Mouse (Mus musculus) cortical plate, adult 2 months (tissue): ENCODE data around the gene Tff3. TPM values are rescaled to one million over a fixed set of nuclear protein-coding genes. Genes with fewer than 3 reads are reported as not detected.
A peak's percentile ranks its signal among the peaks of the same experiment; 100 is the strongest.

Experiments used
- H3K27ac ChIP-seq: fragments of 200-500 bp; 2 replicates; pipeline ENCODE4 v1.5.1; 2012; ENCODE audit warnings: low read length, control low read depth, inconsistent platforms; ENCODE audit not compliant: insufficient read depth
- H3K4me1 ChIP-seq: fragments of 200-500 bp; 2 replicates; pipeline ENCODE4 v1.6.1; 2011; ENCODE audit warnings: low read length; ENCODE audit not compliant: control insufficient read depth, insufficient read depth
- H3K4me3 ChIP-seq: fragments of 200-500 bp; 2 replicates; pipeline ENCODE4 v1.5.1; 2011; ENCODE audit warnings: mild to moderate bottlenecking, low read length, control low read depth; ENCODE audit not compliant: insufficient read depth
- CTCF ChIP-seq: fragments of 200-500 bp; IDR thresholded peaks from 2 replicates; pipeline ENCODE4 v1.5.1; 2011; ENCODE audit warnings: mild to moderate bottlenecking, control low read depth, low read length; ENCODE audit not compliant: insufficient read depth; ENCODE audit errors: extremely low read depth
- POLR2A ChIP-seq: fragments of 200-500 bp; IDR thresholded peaks from 2 replicates; pipeline ENCODE4 v1.6.1; 2011; ENCODE audit warnings: mild to moderate bottlenecking, low read length, control low read depth; ENCODE audit not compliant: insufficient read depth; ENCODE audit errors: extremely low read depth
- polyA plus RNA-seq: library from polyadenylated mRNA; depleted of rRNA; stranded (reverse); fragments of >200 nt; gene quantifications from 2 replicates; pipeline ENCODE4 v1.2.3, GENCODE M21; 2012

Tff3 gene
- polyA plus RNA-seq, 1 experiment = not detected

GRCm38 (mm10) chr17:31131269-31131821 lies 1.9 kb upstream of the Tff3 start:
- TF ChIP-seq POLR2A (no peak), CTCF (no peak)
- H3K4me3 ChIP-seq = no peak overlapping the region
- H3K27ac ChIP-seq = no peak overlapping the region
- H3K4me1 ChIP-seq = peaks cover 2% of the 10 kb centered on the region; the same call in 1 of the 2 replicates

- TF ChIP-seq POLR2A (no peak), CTCF (no peak)
- Histone ChIP-seq H3K4me3 (no peak overlapping the region), H3K4me1 (peaks cover 2% of the 10 kb centered on the region; the same call in 1 of the 2 replicates), H3K27ac (no peak overlapping the region)
These were observed 633 bp downstream of the Tff3 start for GRCm38 (mm10) chr17:31128708-31129318.

GRCm38 (mm10) chr17:31125548-31126266 lies 3.7 kb downstream of the Tff3 start:
- H3K4me3 ChIP-seq = no peak overlapping the region
- H3K27ac ChIP-seq = no peak overlapping the region
- H3K4me1 ChIP-seq = no peaks in the 10 kb centered on the region
- no peak for TF ChIP-seq CTCF
- TF ChIP-seq POLR2A = no peak

- Histone ChIP-seq H3K4me1 (no peaks in the 10 kb centered on the region), H3K4me3 (no peak overlapping the region), H3K27ac (no peak overlapping the region)
- peak; percentile 76 for TF ChIP-seq CTCF
- no peak for TF ChIP-seq POLR2A
These were observed 7.5 kb downstream of the Tff3 start for GRCm38 (mm10) chr17:31121975-31122374.

GRCm38 (mm10) chr17:31119429-31119828 lies 10.0 kb downstream of the Tff3 start:
- Histone ChIP-seq H3K4me1 (no peaks in the 10 kb centered on the region), H3K27ac (no peak overlapping the region), H3K4me3 (no peak overlapping the region)
- TF ChIP-seq CTCF (peak; percentile 88), POLR2A (no peak)

- no peaks in the 10 kb centered on the region for H3K4me1 ChIP-seq
- no peak overlapping the region for H3K27ac ChIP-seq
- no peak overlapping the region for H3K4me3 ChIP-seq
- TF ChIP-seq POLR2A (no peak), CTCF (no peak)
These were observed 11.5 kb downstream of the Tff3 start for GRCm38 (mm10) chr17:31117946-31118345.

- TF ChIP-seq CTCF (no peak), POLR2A (no peak)
- Histone ChIP-seq H3K27ac (no peak overlapping the region), H3K4me3 (no peak overlapping the region), H3K4me1 (no peaks in the 10 kb centered on the region)
These were observed 13.4 kb downstream of the Tff3 start for GRCm38 (mm10) chr17:31116063-31116462.

- peak overlapping the region; percentile 32; the same call in 1 of the 2 replicates for H3K27ac ChIP-seq
- TF ChIP-seq POLR2A (no peak), CTCF (no peak)
These were observed 16.1 kb downstream of the Tff3 start for GRCm38 (mm10) chr17:31113191-31113856.

GRCm38 (mm10) chr17:31108388-31108787 lies 21.1 kb downstream of the Tff3 start:
- Histone ChIP-seq H3K27ac (no peak overlapping the region), H3K4me3 (no peak overlapping the region), H3K4me1 (no peaks in the 10 kb centered on the region)
- TF ChIP-seq POLR2A (no peak), CTCF (no peak)

More at GRCm38 (mm10) chr17:31113191-31113856, 16.1 kb downstream of the Tff3 start:
- no peaks in the 10 kb centered on the region for H3K4me1 ChIP-seq
- H3K4me3 ChIP-seq = no peak overlapping the region

GRCm38 (mm10) chr17:31103823-31104222 lies 25.6 kb downstream of the Tff3 start:
- Histone ChIP-seq H3K4me3 (no peak overlapping the region), H3K4me1 (peaks cover 3% of the 10 kb centered on the region), H3K27ac (no peak overlapping the region)
- TF ChIP-seq POLR2A (no peak), CTCF (no peak)
